Mouse (Mus musculus) lung, embryonic 16.5 days (tissue): ENCODE results near the gene Fam76a. TPM values are rescaled to one million over a fixed set of nuclear protein-coding genes. Genes with fewer than 3 reads are reported as not detected.

Source experiments
- ATAC-seq: fragments of 200-750 bp; cut with Nextera tagmentation; 2 replicates; pipeline ENCODE4 v1.8.0; 2017; ENCODE audit warnings: low read depth, mild to moderate bottlenecking, moderate library complexity
- H3K27ac ChIP-seq: fragments of 300-500 bp; sonication (generic); 2 replicates; pipeline ENCODE4 v1.5.1; 2014; ENCODE audit warnings: mild to moderate bottlenecking, control low read depth, low read length
- H3K27me3 ChIP-seq: fragments of 300-500 bp; sonication (generic); 2 replicates; pipeline ENCODE4 v1.6.1; 2014; ENCODE audit warnings: low read depth, low read length, mixed read lengths; ENCODE audit not compliant: control insufficient read depth, insufficient read depth
- H3K36me3 ChIP-seq: fragments of 300-500 bp; sonication (generic); 2 replicates; pipeline ENCODE4 v1.6.1; 2014; ENCODE audit warnings: low read length; ENCODE audit not compliant: control insufficient read depth, insufficient read depth
- H3K4me1 ChIP-seq: fragments of 300-500 bp; sonication (generic); replicated peaks from 2 replicates; pipeline ENCODE4 v1.6.1; 2014; ENCODE audit warnings: low read length, mixed read lengths; ENCODE audit not compliant: control insufficient read depth, insufficient read depth
- H3K4me2 ChIP-seq: fragments of 300-500 bp; sonication (generic); 2 replicates; pipeline ENCODE4 v1.6.1; 2014; ENCODE audit warnings: low read depth, low read length, control low read depth
- H3K4me3 ChIP-seq: fragments of 300-500 bp; sonication (generic); 2 replicates; pipeline ENCODE4 v1.5.1; 2014; ENCODE audit warnings: mild to moderate bottlenecking, low read length, control low read depth
- H3K9ac ChIP-seq: fragments of 300-500 bp; sonication (generic); 2 replicates; pipeline ENCODE4 v1.6.1; 2014; ENCODE audit warnings: low read length, control low read depth
- H3K9me3 ChIP-seq: fragments of 300-500 bp; sonication (generic); 2 replicates; pipeline ENCODE4 v1.6.1; 2016; ENCODE audit warnings: low read length; ENCODE audit not compliant: control insufficient read depth
- WGBS: fragments of 180-500 bp; shearing (Covaris S2); extraction: QIAGEN DNeasy Blood & Tissue Kit; methylation state at CpG from one replicate; pipeline ENCODE4 v1.1.7; 2014; 5-methylcytosine and 5-hydroxymethylcytosine counted together
- polyA plus RNA-seq: library from polyadenylated mRNA; unstranded; fragments of >200 nt; fragmentation: Nextera tagmentation; extraction: Ambion mirVana; gene quantifications from 2 replicates; pipeline ENCODE4 v1.2.1, GENCODE M21; 2015

Gene Fam76a
- polyA plus RNA-seq, 1 experiment from 2014 or later: 42.9 TPM

DNA sequence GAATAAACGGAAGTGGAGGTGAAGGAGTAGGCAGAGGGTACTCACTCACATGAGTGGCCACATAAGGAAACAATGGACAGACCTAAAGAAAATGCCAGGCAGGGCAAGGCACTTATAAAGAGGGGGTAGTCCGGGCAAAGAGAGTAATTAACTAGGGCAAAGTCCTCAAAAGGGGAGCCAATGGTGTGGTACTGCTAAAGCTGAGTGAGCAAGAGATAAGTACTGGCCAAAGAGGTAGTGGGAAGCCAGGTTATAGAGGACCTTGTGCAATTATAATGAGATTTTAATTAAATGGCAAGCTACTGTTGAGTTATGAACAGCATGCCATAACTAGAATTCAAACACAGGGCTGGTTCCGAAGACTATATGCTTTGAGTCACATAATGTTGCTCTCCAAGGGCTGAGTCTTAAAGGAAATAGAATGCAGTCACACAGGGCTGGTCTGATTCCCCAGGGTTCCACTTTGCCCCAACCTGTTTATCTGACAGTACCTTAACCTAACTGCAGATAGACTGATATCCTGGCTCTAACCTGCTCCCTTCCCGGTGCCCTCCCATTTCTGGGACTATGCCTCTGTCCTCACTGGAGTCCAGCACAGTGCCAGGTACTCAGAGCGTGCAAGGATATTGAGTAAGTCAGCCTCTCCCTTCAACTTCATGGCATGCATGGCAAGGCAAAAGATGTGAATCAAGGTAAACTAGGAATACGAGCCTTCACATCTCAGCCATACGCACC lies 47.8 kb downstream of the Fam76a start:
- H3K9me3 ChIP-seq: no peaks in the 10 kb centered on the region
- no peaks in the 10 kb centered on the region for H3K27me3 ChIP-seq
- H3K4me2 ChIP-seq: no peak overlapping the region
- no peak overlapping the region for H3K4me3 ChIP-seq
- peaks cover 12% of the 10 kb centered on the region for H3K36me3 ChIP-seq
- no peak overlapping the region for H3K27ac ChIP-seq
- H3K4me1 ChIP-seq: no peaks in the 10 kb centered on the region
- ATAC-seq: no peak
- H3K9ac ChIP-seq: no peak overlapping the region
- WGBS: 85% methylated on average over 7 of the region's 7 CpGs

DNA sequence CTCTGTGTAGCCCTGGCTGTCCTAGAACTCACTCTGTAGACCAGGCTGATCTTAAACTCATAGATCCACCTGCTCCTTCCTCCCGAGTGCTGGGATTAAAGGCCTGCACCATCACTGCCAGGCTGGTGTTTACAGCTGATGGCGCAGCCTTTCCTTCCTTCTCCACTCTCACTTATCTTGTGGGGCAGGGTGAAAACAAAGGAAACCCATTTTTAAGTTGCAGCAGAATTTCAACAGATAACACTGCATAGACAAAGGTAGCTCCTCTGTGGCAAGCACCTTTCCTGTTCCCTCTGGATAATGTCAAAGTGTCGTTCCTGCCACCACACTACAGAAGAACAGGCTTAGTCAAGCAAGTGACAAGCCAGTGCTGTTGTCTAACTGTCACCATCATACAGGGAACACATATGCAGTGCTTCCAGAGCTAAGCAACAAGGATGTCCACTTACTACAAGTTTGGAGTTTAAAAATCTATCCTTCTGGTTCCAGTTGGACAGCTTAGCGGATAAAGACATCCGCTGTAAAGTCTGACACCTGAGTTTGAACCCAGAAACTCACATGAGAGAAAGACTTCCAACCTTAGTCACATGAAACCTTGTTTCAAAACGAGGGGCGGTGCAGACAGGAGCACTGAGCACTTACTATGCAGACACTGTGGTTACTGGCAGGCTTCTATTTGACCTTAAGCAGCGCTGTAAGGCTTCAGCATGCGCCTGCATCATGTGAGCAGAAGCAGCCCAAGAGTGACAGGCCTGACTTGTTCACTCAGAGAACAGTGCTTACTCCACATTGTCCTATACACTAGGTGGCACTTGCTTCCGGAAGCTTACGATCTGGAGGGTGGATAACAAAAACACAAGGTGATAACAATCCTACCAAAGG lies 48.6 kb downstream of the Fam76a start:
- peaks cover 20% of the 10 kb centered on the region for H3K36me3 ChIP-seq
- H3K9me3 ChIP-seq: no peaks in the 10 kb centered on the region
- ATAC-seq: no peak
- H3K9ac ChIP-seq: no peak overlapping the region
- H3K4me2 ChIP-seq: no peak overlapping the region
- 78% methylated on average over 11 of the region's 11 CpGs for WGBS
- H3K27me3 ChIP-seq: no peaks in the 10 kb centered on the region
- no peaks in the 10 kb centered on the region for H3K4me1 ChIP-seq
- H3K27ac ChIP-seq: no peak overlapping the region
- H3K4me3 ChIP-seq: no peak overlapping the region

DNA sequence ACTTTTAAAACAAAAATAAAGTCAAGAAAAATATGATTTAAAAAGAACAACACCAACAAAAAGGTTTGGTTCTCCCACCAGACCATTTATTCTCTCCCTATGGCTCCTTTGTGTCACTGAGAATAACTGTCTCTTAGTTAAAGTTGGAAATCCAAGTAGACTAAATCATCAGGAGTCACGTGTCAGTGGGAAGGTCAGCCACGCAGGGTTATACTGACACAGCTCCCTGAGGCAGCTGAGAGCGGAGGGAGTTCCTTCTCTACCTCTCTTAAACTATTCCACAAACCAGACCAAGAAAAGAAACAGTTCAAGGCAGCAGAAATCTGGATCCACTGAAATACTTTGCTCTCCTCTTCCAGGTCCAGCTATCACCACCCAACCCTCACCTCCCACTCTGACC lies 51.2 kb downstream of the Fam76a start:
- 89% methylated on average over 3 of the region's 3 CpGs for WGBS
- Histone ChIP-seq H3K4me3 (no peak overlapping the region), H3K9me3 (no peaks in the 10 kb centered on the region), H3K4me1 (no peaks in the 10 kb centered on the region), H3K27ac (no peak overlapping the region), H3K27me3 (no peaks in the 10 kb centered on the region), H3K9ac (no peak overlapping the region), H3K36me3 (peaks cover 40% of the 10 kb centered on the region), H3K4me2 (no peak overlapping the region)
- no peak for ATAC-seq

DNA sequence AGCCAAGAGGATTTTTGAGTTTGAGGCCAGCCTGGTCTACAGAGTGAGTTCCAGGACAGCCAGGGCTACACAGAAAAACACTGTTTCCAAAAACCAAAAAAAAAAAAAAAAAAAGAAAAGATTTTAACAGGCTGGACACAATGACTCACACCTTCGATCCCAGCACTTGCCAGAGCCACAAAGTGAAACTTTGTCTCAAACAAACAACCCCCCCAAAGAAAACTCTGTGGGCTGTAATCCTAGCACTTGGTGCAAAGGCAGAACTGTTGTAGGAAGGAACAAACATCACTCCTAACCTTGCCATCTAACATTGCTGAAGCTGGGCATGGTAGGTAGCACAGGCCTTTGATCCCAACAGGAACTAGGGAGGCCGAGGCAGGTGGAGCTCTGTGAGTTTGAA lies 57.5 kb downstream of the Fam76a start:
- no peak overlapping the region for H3K4me2 ChIP-seq
- no peaks in the 10 kb centered on the region for H3K27me3 ChIP-seq
- H3K27ac ChIP-seq: no peak overlapping the region
- no peaks in the 10 kb centered on the region for H3K4me1 ChIP-seq
- ATAC-seq: no peak
- no peak overlapping the region for H3K9ac ChIP-seq
- H3K4me3 ChIP-seq: no peak overlapping the region
- 91% methylated on average over 2 of the region's 2 CpGs for WGBS
- peaks cover 41% of the 10 kb centered on the region for H3K36me3 ChIP-seq
- H3K9me3 ChIP-seq: no peaks in the 10 kb centered on the region

DNA sequence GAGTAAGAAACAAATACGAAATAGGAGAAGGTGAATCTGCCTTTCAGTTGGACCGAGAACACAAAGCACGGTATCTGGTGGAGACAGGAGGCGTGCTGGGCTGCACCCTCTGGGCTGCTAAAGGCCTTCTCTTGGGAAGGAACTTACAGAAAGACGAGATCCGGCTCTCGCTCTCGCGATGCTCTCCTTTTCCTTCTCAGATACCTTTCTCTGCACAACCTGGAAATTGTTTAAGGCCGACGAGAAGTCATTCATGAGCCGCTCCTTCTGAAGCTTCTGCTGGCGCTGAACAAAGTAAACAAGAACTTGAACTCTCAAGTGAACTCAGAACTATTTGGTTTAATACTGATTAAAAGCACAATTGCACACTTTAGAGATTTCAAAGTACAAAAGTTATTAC lies 59.3 kb downstream of the Fam76a start:
- 63% methylated on average over 13 of the region's 13 CpGs for WGBS
- H3K36me3 ChIP-seq: peaks cover 33% of the 10 kb centered on the region
- peak overlapping the region; percentile 32; the same call in 1 of the 2 replicates for H3K27ac ChIP-seq
- peak; percentile 51 for ATAC-seq
- 0 out of 2 replicates have a peak overlapping the region, but pooled peaks have one; percentile 5 for H3K4me2 ChIP-seq
- no peaks in the 10 kb centered on the region for H3K27me3 ChIP-seq
- no peaks in the 10 kb centered on the region for H3K4me1 ChIP-seq
- no peaks in the 10 kb centered on the region for H3K9me3 ChIP-seq
- no peak overlapping the region for H3K4me3 ChIP-seq
- H3K9ac ChIP-seq: no peak overlapping the region

- no peaks in the 10 kb centered on the region for H3K4me1 ChIP-seq
- H3K27me3 ChIP-seq: no peaks in the 10 kb centered on the region
- 91% methylated on average over 1 of the region's 1 CpGs for WGBS
- H3K9ac ChIP-seq: no peak overlapping the region
- ATAC-seq: no peak
- no peaks in the 10 kb centered on the region for H3K9me3 ChIP-seq
- H3K36me3 ChIP-seq: peaks cover 33% of the 10 kb centered on the region
- H3K27ac ChIP-seq: no peak overlapping the region
- no peak overlapping the region for H3K4me3 ChIP-seq
- no peak overlapping the region for H3K4me2 ChIP-seq
These were observed 61.5 kb downstream of the Fam76a start for GRCm38 (mm10) chr4:132860880-132861279.

Other genes starting within 250 kb of the Fam76a start
- gene Xkr8, start 190.0 kb downstream of the Fam76a start, polyA plus RNA-seq: 6.6 and 6.8 TPM in 2 replicates
- 6.0 and 6.2 TPM in 2 replicates for gene Smpdl3b, start 165.3 kb downstream of the Fam76a start, polyA plus RNA-seq
- gene Rpa2, start 154.2 kb downstream of the Fam76a start, polyA plus RNA-seq: 97.9 and 103 TPM in 2 replicates
- 1.3 and 1.5 TPM in 2 replicates for gene Themis2, start 126.2 kb downstream of the Fam76a start, polyA plus RNA-seq
- 58.4 and 59.1 TPM in 2 replicates for gene Ppp1r8, start 79.4 kb downstream of the Fam76a start, polyA plus RNA-seq
- gene Stx12, start 38.0 kb downstream of the Fam76a start, polyA plus RNA-seq: 64.1 and 68.4 TPM in 2 replicates
- gene Fgr, start 51.5 kb upstream of the Fam76a start, polyA plus RNA-seq: 0.79 and 1.2 TPM in 2 replicates
- gene Ahdc1, start 88.7 kb upstream of the Fam76a start, polyA plus RNA-seq: 8.0 and 8.2 TPM in 2 replicates
- gene Wasf2, start 207.9 kb upstream of the Fam76a start, polyA plus RNA-seq: 140 and 144 TPM in 2 replicates